Mouse (Mus musculus): ENCODE results near the gene Nr2c2.

- TF ChIP-seq CTCF (IDR thresholded peaks at IDR 0.05; ENCODE audit: control insufficient read depth, insufficient read depth, low read length) (no peak), POLR2A (IDR thresholded peaks at IDR 0.05; ENCODE audit: borderline replicate concordance, control insufficient read depth, low read depth, low read length) (no peak)
These were observed 42.4 kb downstream of the Nr2c2 start for GRCm38 (mm10) chr6:92133617-92134016.

All from bone marrow, adult 2 months (tissue).